Mouse (Mus musculus): ENCODE data around the gene H2al1h.
"Not testable (repeated sequence)": the region's sequence is repeated elsewhere in the genome, so short reads cannot be mapped to it uniquely, and the experiment has no call there.

H2al1h gene

GRCm38 (mm10) chrX:11321192-11321591 is at the start of gene H2al1h:
Gene H2al1h (plus strand): TSS chrX:11321492.
- DNase-seq (ENCODE audit: low spot score) = not testable (repeated sequence)

DNA sequence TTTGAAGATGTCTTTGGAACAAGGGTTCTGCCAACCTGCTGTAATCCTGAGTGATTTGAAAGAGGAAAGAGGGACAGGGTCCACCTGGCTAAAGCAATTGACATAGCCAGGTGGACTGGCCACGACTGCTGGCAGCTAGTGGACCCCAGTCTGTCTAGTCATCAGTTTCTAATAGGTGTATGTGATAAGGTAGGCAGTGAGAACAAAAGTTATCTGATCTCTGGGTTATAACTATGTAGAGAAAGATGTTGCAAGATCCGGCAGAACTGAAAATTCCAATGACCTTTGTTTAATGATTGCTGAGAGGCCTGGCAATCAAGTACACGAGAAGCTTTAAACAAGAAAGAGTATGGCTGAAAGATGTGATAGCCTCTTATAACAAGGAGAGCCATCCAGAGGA is 48.1 kb upstream of the H2al1h start:
- no peak for DNase-seq (ENCODE audit: low spot score)

- no peak for DNase-seq (ENCODE audit: low spot score)
Observed at GRCm38 (mm10) chrX:11277083-11277482, 44.2 kb upstream of the H2al1h start.

GRCm38 (mm10) chrX:11280741-11281140 is 40.6 kb upstream of the H2al1h start:
- no peak for DNase-seq (ENCODE audit: low spot score)

- DNase-seq (ENCODE audit: low spot score) = no peak
Observed at GRCm38 (mm10) chrX:11288306-11288882, 32.9 kb upstream of the H2al1h start.

DNA sequence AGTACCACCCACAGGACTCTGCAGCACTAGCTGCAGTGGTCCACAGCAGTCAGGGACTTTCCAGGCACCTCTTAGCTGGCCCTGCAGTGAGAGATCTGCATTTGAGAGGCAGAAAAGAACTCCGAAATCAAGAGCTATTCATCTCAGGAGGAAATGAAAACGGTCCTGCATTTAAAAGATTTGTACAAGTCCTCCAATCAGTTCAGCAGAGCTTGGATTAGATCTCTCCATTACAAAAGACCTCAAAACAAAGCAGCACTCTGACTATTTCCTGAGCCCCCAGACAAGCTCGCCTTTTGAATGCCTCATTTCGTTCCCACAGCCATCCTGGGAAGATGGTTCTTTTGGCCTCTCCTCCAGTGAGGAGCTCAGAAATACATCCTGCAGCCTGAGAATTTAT is 32.0 kb upstream of the H2al1h start:
- no peak for DNase-seq (ENCODE audit: low spot score)

- DNase-seq (ENCODE audit: low spot score) = not testable (repeated sequence)
Observed at GRCm38 (mm10) chrX:11298957-11299356, 22.3 kb upstream of the H2al1h start, which contains the start of gene H2al1a. Gene H2al1a (plus strand): TSS chrX:11299257.

DNA sequence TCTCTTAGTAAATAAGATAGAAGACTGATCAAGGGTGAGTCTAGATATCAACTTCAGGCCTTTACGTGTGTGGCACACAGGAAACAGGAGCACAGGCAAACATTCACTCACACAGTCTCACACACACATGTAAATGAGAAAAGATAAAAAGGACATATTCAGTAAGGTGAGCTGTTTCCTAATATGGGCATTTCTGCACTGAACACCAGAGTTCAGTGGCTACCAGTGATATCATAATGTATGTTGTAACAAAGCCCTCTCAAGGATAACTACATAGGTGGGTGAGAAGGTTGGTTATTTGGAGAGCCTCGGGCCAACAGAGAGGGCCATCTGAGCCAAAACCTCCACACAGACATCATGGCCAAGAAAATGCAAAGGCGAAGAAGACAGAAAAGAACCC is 19.2 kb upstream of the H2al1h start, which contains the start of gene H2al1b:
TSS of gene H2al1b (plus strand) at position 301 of the 400 bp plus-strand sequence.
- not testable (repeated sequence) for DNase-seq (ENCODE audit: low spot score)

DNA sequence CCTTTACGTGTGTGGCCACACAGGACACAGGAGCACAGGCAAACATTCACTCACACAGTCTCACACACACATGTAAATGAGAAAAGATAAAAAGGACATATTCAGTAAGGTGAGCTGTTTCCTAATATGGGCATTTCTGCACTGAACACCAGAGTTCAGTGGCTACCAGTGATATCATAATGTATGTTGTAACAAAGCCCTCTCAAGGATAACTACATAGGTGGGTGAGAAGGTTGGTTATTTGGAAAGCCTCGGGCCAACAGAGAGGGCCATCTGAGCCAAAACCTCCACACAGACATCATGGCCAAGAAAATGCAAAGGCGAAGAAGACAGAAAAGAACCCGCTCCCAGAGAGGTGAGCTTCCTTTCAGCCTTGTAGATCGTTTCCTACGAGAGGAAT is 15.9 kb upstream of the H2al1h start, which contains the start of gene H2al1c:
TSS of gene H2al1c (plus strand) at position 301 of the 400 bp plus-strand sequence.
- not testable (repeated sequence) for DNase-seq (ENCODE audit: low spot score)

DNA sequence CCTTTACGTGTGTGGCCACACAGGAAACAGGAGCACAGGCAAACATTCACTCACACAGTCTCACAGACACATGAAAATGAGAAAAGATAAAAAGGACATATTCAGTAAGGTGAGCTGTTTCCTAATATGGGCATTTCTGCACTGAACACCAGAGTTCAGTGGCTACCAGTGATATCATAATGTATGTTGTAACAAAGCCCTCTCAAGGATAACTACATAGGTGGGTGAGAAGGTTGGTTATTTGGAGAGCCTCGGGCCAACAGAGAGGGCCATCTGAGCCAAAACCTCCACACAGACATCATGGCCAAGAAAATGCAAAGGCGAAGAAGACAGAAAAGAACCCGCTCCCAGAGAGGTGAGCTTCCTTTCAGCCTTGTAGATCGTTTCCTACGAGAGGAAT is 12.8 kb upstream of the H2al1h start, which contains the start of gene H2al1d:
TSS of gene H2al1d (plus strand) at position 301 of the 400 bp plus-strand sequence.
- not testable (repeated sequence) for DNase-seq (ENCODE audit: low spot score)

- not testable (repeated sequence) for DNase-seq (ENCODE audit: low spot score)
Observed at GRCm38 (mm10) chrX:11311634-11312033, 9.7 kb upstream of the H2al1h start, which contains the start of gene H2al1e. Gene H2al1e (plus strand): TSS chrX:11311934.

DNA sequence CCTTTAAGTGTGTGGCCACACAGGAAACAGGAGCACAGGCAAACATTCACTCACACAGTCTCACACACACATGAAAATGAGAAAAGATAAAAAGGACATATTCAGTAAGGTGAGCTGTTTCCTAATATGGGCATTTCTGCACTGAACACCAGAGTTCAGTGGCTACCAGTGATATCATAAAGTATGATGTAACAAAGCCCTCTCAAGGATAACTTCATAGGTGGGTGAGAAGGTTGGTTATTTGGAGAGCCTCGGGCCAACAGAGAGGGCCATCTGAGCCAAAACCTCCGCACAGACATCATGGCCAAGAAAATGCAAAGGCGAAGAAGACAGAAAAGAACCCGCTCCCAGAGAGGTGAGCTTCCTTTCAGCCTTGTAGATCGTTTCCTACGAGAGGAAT is 6.4 kb upstream of the H2al1h start, which contains the start of gene H2al1f:
TSS of gene H2al1f (plus strand) at position 301 of the 400 bp plus-strand sequence.
- DNase-seq (ENCODE audit: low spot score) = not testable (repeated sequence)

GRCm38 (mm10) chrX:11317956-11318355 is 3.3 kb upstream of the H2al1h start, which contains the start of gene H2al1g:
Gene H2al1g (plus strand): TSS chrX:11318256.
- not testable (repeated sequence) for DNase-seq (ENCODE audit: low spot score)

DNA sequence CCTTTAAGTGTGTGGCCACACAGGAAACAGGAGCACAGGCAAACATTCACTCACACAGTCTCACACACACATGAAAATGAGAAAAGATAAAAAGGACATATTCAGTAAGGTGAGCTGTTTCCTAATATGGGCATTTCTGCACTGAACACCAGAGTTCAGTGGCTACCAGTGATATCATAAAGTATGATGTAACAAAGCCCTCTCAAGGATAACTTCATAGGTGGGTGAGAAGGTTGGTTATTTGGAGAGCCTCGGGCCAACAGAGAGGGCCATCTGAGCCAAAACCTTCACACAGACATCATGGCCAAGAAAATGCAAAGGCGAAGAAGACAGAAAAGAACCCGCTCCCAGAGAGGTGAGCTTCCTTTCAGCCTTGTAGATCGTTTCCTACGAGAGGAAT is 3.1 kb downstream of the H2al1h start, which contains the start of gene H2al1i:
TSS of gene H2al1i (plus strand) at position 301 of the 400 bp plus-strand sequence.
- DNase-seq (ENCODE audit: low spot score) = not testable (repeated sequence)

- DNase-seq (ENCODE audit: low spot score) = not testable (repeated sequence)
Observed at GRCm38 (mm10) chrX:11327522-11327921, 6.2 kb downstream of the H2al1h start, which contains the start of gene H2al1j. Gene H2al1j (plus strand): TSS chrX:11327822.

GRCm38 (mm10) chrX:11345762-11346161 is 24.5 kb downstream of the H2al1h start:
- no peak for DNase-seq (ENCODE audit: low spot score)

DNA sequence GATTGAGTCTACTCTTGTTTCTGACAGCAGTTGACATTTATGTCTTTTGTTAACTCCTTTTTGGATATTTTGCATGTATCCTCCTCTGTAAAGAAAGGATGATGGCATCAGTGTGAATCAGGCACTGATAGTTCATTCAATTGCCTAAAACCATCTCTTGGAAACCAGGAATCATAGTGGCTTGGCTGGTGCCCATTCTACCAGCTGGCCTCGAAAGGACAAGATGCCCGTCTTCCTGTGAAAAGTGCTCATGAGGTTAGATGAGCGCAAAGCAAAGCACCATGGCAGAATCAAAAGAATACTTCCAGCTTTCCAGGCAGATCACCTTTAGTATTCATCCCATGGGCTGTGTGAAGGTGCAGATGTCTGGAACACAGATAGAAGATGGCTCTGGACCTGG is 25.5 kb downstream of the H2al1h start:
- no peak for DNase-seq (ENCODE audit: low spot score)

GRCm38 (mm10) chrX:11360823-11361222 is 39.5 kb downstream of the H2al1h start:
- DNase-seq (ENCODE audit: low spot score) = no peak

DNA sequence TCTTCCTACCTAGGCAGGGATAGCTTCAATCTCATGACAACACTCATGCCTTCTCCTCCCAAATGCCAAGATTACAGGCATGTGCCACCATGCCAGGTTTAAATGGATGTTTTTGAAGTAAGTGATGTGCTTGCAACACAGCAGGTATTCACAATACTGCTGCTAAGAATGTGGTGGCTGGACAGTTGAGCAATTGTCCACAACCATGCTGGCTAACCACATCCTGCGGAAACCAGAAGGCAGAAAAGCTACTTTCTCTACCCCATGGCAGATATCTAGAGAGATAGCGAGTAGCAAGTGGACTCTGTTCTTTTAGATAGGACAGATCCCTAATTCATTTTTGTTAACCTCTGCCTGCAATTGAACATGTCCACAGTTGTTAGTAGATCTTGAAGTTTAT is 40.0 kb downstream of the H2al1h start:
- no peak for DNase-seq (ENCODE audit: low spot score)

DNA sequence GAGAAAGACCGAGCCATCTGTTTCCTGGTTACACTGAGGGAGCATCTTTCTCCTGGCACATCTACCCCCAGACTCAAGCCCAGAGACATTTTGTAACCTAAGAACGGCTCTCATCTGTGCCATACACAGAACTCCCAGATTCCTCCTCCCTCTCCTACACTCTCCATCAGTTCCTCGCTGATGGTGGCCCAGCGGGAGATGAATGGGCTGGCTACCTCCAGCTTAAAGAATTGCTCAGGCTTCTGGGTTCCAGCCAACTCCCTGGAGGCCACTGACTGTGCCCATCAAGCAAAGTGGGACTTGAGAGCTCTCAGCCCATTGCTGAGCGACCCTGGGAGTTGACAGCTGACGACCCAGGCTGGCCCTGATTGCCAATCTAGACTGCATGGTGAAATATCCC is 42.6 kb downstream of the H2al1h start:
- no peak for DNase-seq (ENCODE audit: low spot score)

- DNase-seq (ENCODE audit: low spot score) = no peak
Observed at GRCm38 (mm10) chrX:11365151-11365550, 43.9 kb downstream of the H2al1h start.

Data from c-Kit-positive CD71-positive TER-119-positive erythroid progenitor cells, embryonic 14.5 days (primary cell).